Mouse (Mus musculus) spleen, postnatal 10 days (tissue): ENCODE data around the gene Tuba4a.

Source experiments
- DNase-seq, 2 experiments: peaks; one replicate each; pipeline ENCODE4 v3.0.0; 2021 to 2022; ENCODE audit warnings: low spot score in 2 of 2

Gene Tuba4a

DNA sequence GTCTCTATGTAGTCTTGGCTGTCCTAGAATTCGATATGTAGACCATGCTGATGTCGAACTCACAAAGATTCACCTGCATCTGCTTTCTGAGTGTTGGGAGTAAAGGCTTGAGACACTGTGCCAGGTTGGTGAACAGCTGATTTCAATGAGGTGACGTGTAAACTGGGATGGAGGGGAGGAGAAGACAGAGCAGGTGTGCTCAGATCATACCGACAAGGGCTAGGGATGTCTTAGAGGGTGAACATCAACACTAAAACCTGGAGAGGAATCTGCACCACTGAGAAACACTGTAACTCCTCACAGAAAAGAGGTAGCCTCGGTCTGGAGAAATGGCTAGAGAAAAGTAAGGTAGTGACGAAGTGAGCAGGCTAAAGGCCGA is 51.6 kb downstream of the Tuba4a start:
- DNase-seq = no peak
